Mouse (Mus musculus): ENCODE data around the gene Fasn.

- TF ChIP-seq CTCF (IDR thresholded peaks at IDR 0.05; ENCODE audit: control insufficient read depth, insufficient read depth, low read length): no peak
- TF ChIP-seq POLR2A (IDR thresholded peaks at IDR 0.05; ENCODE audit: borderline replicate concordance, control insufficient read depth, low read depth, low read length): no peak
Observed at GRCm38 (mm10) chr11:120761811-120762671, 62.3 kb downstream of the Fasn start.

Data from bone marrow, adult 2 months (tissue).